Mouse (Mus musculus): ENCODE data around the gene Tars2. TPM values are rescaled to one million over a fixed set of nuclear protein-coding genes. Genes with fewer than 3 reads are reported as not detected.
"Not testable (repeated sequence)": the region's sequence is repeated elsewhere in the genome, so short reads cannot be mapped to it uniquely, and the experiment has no call there.

The Tars2 gene
- 3.7 and 15.3 TPM in 2 replicates for total RNA-seq (2015; ENCODE audit: low replicate concordance)
- 3.1 and 7.2 TPM in 2 replicates for total RNA-seq (2017; ENCODE audit: low replicate concordance)

DNA sequence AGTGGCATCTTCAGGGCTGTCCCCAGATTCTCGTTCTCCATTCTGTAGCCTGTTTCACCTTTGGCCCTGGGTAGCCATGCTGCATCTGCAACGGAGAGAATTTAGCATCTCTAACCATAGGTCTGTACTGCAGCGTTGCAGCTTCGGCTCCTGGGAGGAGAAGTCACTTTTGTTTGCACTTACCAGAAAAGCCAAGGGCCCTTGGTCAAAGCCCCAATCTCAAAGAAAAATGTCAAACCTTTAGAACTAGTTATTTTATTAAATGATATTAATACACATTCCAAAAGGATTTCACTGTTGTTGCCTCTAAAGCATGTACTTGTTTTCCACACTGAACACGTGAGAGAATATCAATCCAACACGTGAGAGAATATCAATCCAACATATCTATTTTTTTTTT lies at the start of gene Tars2:
Gene Tars2, minus strand, starts transcription at position 101 of the 400 bp plus-strand sequence.
- ATAC-seq (replicated peaks; ENCODE audit: low FRiP score, poor library complexity, severe bottlenecking): no peak

GRCm38 (mm10) chr3:95808384-95808783 lies 48.4 kb upstream of the Tars2 start:
- no peak for ATAC-seq (replicated peaks; ENCODE audit: low FRiP score, poor library complexity, severe bottlenecking)

GRCm38 (mm10) chr3:95807630-95808029 lies 47.6 kb upstream of the Tars2 start:
- not testable (repeated sequence) for ATAC-seq (replicated peaks; ENCODE audit: low FRiP score, poor library complexity, severe bottlenecking)

GRCm38 (mm10) chr3:95806677-95807076 lies 46.7 kb upstream of the Tars2 start:
- ATAC-seq (replicated peaks; ENCODE audit: low FRiP score, poor library complexity, severe bottlenecking): no peak

DNA sequence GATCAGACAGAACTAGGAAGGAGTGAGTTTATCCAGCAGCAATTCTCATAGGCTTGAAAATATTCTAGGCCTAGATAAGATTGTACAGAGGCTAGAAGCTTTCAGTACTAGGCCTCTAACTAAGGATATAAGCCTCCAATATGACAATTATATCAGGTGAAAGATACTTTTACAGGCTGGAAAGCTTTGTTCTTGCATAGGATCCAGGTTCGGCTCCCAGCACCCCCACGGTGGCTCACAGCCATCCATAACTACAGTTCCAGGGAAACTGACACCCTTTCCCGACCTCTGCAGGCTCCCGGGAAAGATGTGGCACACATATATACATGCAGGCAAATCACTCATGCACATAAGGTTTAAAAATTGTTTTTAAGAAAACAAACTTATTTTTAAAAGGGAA lies 43.8 kb upstream of the Tars2 start:
- ATAC-seq (replicated peaks; ENCODE audit: low FRiP score, poor library complexity, severe bottlenecking): no peak

GRCm38 (mm10) chr3:95798756-95799155 lies 38.8 kb upstream of the Tars2 start:
- ATAC-seq (replicated peaks; ENCODE audit: low FRiP score, poor library complexity, severe bottlenecking): no peak

- no peak for ATAC-seq (replicated peaks; ENCODE audit: low FRiP score, poor library complexity, severe bottlenecking)
Measured at GRCm38 (mm10) chr3:95794299-95794698, 34.3 kb upstream of the Tars2 start.

- ATAC-seq (replicated peaks; ENCODE audit: low FRiP score, poor library complexity, severe bottlenecking): no peak
Measured at GRCm38 (mm10) chr3:95793662-95794061, 33.7 kb upstream of the Tars2 start.

DNA sequence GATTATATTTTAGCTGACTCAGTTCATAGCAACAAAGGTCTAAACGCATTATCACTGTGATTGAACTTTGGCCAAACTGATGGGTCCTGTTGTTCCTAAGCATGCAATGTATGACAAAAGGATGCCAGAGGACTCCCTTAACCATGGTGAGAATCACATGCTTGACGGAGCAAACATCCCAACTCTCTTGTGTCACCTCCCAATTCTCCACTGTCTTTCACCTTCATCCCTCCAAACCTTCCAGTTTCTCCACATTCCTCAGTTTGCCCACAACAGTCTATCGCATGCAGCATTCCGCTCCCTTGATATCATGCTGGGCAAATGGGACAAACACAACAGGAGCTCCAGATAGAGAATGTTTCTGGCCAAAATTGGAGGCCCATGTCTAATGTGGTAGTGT lies 25.5 kb upstream of the Tars2 start:
- ATAC-seq (replicated peaks; ENCODE audit: low FRiP score, poor library complexity, severe bottlenecking): no peak

GRCm38 (mm10) chr3:95771985-95772384 lies 12.0 kb upstream of the Tars2 start:
- peak; percentile 75; the same call in 1 of the 2 replicates for ATAC-seq (replicated peaks; ENCODE audit: low FRiP score, poor library complexity, severe bottlenecking)

DNA sequence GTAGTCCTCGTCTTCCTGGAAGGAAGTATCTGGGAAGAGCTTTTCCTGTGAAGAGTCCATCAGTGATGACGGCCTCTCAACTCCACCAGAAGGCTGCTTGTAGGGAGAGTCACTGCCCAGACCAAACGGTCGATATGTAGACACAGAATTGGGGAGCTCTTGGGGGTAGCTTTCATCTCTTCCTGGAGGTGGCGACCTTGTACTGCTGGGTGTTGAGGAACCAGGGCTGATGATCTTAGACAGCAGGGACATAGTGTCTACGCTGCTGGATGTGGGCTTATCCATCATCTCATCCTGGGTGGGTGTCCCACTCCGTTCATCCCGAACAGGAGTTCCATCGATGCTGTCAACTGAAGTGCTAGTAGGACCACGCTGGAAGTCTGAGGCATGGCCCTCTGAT lies 5.5 kb upstream of the Tars2 start:
- ATAC-seq (replicated peaks; ENCODE audit: low FRiP score, poor library complexity, severe bottlenecking): 0 out of 2 replicates have a peak, but pooled peaks have one; percentile 49

GRCm38 (mm10) chr3:95763811-95764210 lies 3.8 kb upstream of the Tars2 start:
- ATAC-seq (replicated peaks; ENCODE audit: low FRiP score, poor library complexity, severe bottlenecking): no peak

DNA sequence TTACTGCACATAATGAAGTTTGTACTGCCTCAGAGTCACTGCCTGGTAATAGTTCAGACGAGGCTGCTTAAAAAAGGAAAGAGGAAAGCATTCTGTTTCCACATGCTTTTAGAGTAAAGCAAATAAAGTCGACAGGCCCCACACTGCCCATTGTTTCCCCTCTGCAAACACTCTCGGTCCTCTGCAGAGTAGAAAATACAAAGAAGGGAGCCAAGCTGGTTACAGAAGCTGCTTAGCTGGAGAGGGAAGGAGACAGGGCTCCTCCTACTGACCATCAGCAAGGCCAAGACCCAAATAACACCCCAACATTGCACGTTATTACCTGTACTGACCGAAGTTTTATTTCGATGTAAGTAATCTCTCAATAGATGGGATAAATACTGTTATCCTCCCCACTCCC lies 3.0 kb upstream of the Tars2 start:
- no peak for ATAC-seq (replicated peaks; ENCODE audit: low FRiP score, poor library complexity, severe bottlenecking)

GRCm38 (mm10) chr3:95761771-95762170 lies 1.8 kb upstream of the Tars2 start:
- no peak for ATAC-seq (replicated peaks; ENCODE audit: low FRiP score, poor library complexity, severe bottlenecking)

GRCm38 (mm10) chr3:95760656-95761055 lies 650 bp upstream of the Tars2 start:
- no peak for ATAC-seq (replicated peaks; ENCODE audit: low FRiP score, poor library complexity, severe bottlenecking)

DNA sequence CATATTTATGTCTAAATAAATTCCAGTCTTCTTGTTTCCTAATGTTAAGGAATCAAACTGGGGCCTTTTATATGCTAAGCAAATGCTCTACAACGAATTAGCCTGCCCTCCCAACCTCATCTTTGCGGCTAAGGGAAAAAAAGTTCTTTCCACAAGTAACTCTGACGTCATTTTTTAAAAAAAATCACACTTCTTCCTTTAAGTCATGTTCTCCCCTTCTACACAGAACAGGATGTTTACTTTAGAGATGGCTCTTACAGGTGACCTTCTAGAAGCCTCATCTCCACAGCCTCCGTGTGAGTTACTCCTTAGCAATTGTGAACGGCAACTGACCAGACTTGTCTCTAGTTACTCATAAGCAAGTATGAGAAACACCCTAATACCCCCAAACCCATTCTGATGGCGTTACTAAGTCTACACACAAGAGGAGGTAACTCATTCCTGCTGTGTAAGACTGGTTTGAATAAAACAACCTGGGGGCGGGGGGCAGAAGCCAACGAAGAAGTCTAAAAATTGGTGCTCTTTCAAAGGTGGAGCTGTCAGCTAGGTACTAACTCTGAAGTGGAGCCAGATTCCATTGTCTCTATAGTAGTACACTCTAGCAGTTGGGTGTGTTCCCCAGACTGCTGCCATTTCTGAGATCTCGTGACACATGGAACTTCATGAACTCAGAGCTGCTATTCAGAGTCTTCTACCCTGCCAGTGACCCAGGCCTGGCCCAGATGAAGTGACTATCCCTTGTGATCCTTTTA lies 1.4 kb downstream of the Tars2 start:
- no peak for ATAC-seq (replicated peaks; ENCODE audit: low FRiP score, poor library complexity, severe bottlenecking)

DNA sequence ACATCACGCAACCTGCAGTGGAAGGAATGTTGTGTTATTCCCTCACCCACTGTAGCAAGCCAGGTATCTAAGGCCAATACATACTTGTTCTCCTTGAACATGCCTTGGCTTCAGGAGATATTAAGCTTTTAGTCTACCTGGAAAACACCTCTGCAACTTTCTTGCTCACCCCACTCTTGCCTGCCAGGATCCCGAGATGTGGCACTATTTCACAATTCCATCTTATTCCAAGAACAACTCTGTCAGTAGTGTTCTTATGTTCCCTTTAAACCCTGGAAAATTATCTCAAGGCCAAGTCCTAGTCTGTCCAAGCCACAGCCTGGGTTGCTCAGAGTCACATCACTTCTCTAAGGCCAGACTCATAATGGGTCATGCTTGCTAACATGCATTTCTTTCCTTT lies 3.2 kb downstream of the Tars2 start:
- ATAC-seq (replicated peaks; ENCODE audit: low FRiP score, poor library complexity, severe bottlenecking): no peak

GRCm38 (mm10) chr3:95754345-95755206 lies 5.4 kb downstream of the Tars2 start:
- ATAC-seq (replicated peaks; ENCODE audit: low FRiP score, poor library complexity, severe bottlenecking): peak; percentile 98

GRCm38 (mm10) chr3:95752935-95753334 lies 7.1 kb downstream of the Tars2 start:
- ATAC-seq (replicated peaks; ENCODE audit: low FRiP score, poor library complexity, severe bottlenecking): no peak

- no peak for ATAC-seq (replicated peaks; ENCODE audit: low FRiP score, poor library complexity, severe bottlenecking)
Measured at GRCm38 (mm10) chr3:95740406-95740805, 19.6 kb downstream of the Tars2 start.
